Mouse (Mus musculus) neural tube, embryonic 14.5 days (tissue): Measurements from ENCODE around the gene Mms19. TPM values are rescaled to one million over a fixed set of nuclear protein-coding genes. Genes with fewer than 3 reads are reported as not detected.
A peak's percentile ranks its signal among the peaks of the same experiment; 100 is the strongest.

Source experiments
- ATAC-seq: fragments of 200-750 bp; cut with Nextera tagmentation; 2 replicates; pipeline ENCODE4 v1.8.0; 2017; ENCODE audit warnings: low read depth, mild to moderate bottlenecking, moderate TSS enrichment, moderate library complexity
- H3K27ac ChIP-seq: fragments of 300-500 bp; sonication (generic); 2 replicates; pipeline ENCODE4 v1.5.1; 2014; ENCODE audit warnings: low read depth, mild to moderate bottlenecking, control low read depth, low read length, moderate library complexity, mixed read lengths
- H3K27me3 ChIP-seq: fragments of 300-500 bp; sonication (generic); 2 replicates; pipeline ENCODE4 v1.6.1; 2014; ENCODE audit warnings: low read length; ENCODE audit not compliant: control insufficient read depth, insufficient read depth
- H3K36me3 ChIP-seq: fragments of 300-500 bp; sonication (generic); 2 replicates; pipeline ENCODE4 v1.6.1; 2014; ENCODE audit warnings: low read length, mixed read lengths; ENCODE audit not compliant: control insufficient read depth, insufficient read depth
- H3K4me1 ChIP-seq: fragments of 300-500 bp; sonication (generic); 2 replicates; pipeline ENCODE4 v1.6.1; 2014; ENCODE audit warnings: low read length; ENCODE audit not compliant: control insufficient read depth, insufficient read depth
- H3K4me2 ChIP-seq: fragments of 300-500 bp; sonication (generic); 2 replicates; pipeline ENCODE4 v1.6.1; 2014; ENCODE audit warnings: mild to moderate bottlenecking, low read depth, low read length, control low read depth
- H3K4me3 ChIP-seq: fragments of 300-500 bp; sonication (generic); 2 replicates; pipeline ENCODE4 v1.5.1; 2014; ENCODE audit warnings: low read depth, low read length, control low read depth, mixed read lengths
- H3K9ac ChIP-seq: fragments of 300-500 bp; sonication (generic); replicated peaks from 2 replicates; pipeline ENCODE4 v1.6.1; 2014; ENCODE audit warnings: low read depth, mild to moderate bottlenecking, control low read depth, low read length, mixed read lengths
- H3K9me3 ChIP-seq: fragments of 300-500 bp; sonication (generic); 2 replicates; pipeline ENCODE4 v1.6.1; 2016; ENCODE audit warnings: low read length; ENCODE audit not compliant: control insufficient read depth
- WGBS: fragments of 180-500 bp; shearing (Covaris S2); extraction: QIAGEN DNeasy Blood & Tissue Kit; methylation state at CpG from one replicate; pipeline ENCODE4 v1.1.7; 2014; 5-methylcytosine and 5-hydroxymethylcytosine counted together
- polyA plus RNA-seq: library from polyadenylated mRNA; unstranded; fragments of >200 nt; fragmentation: Nextera tagmentation; extraction: Ambion mirVana; gene quantifications from 2 replicates; pipeline ENCODE4 v1.2.1, GENCODE M21; 2014

The Mms19 gene
- polyA plus RNA-seq = 33.7 and 34.8 TPM in 2 replicates

DNA sequence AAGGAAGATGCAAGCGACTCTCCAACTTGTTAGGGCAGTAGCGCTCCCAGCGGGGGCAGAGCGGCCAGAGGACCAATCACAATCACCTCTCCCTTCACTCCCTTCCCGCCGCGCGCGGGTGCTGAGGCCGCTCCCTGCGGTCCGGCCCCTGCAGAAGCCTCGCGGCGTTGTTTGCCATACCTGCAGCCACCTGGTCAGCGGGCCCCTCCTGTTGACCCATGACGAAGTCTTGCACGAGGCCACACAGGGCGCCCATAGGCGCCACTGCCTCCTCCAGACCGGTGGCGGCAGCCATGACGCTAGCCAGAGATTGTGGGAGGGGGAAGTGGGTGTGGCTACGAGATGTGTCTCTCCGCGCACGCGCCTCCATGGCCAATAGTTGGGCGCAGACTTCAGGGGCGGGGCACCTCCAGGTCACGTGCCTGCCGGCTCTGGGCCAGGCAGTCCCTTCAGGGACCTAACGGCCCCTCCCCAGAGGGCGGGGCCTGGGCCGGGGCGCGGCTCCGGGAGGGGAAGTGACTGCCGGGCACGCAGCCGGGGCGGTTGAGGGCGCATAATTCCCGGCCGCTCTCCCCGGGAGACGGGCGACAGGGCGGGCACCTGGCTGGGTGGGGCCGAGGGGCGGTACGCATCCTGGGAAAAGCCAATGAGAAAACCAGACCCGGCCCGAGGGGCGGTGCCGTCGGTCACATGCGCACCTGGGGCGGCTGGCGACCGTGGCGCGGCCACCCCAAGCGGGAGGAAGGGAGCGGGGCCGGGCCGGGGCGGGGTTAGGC lies at the start of gene Mms19:
TSS of gene Mms19 (minus strand) at position 339 of the 776 bp plus-strand sequence.
- under 1% methylated on average over 65 of the region's 68 CpGs for WGBS
- H3K4me3 ChIP-seq = peak within 1 kb of the TSS; percentile 87
- H3K9me3 ChIP-seq = no peaks in the 10 kb centered on the region
- H3K27me3 ChIP-seq = peaks cover 4% of the 10 kb centered on the region; the same call in 1 of the 2 replicates
- no peaks in the 10 kb centered on the region for H3K36me3 ChIP-seq
- peak; percentile 95 for ATAC-seq
- H3K27ac ChIP-seq = peak within 1 kb of the TSS; percentile 84
- peak within 1 kb of the TSS; percentile 74 for H3K9ac ChIP-seq
- peaks cover 8% of the 10 kb centered on the region for H3K4me1 ChIP-seq
- H3K4me2 ChIP-seq = peak within 1 kb of the TSS; percentile 99

DNA sequence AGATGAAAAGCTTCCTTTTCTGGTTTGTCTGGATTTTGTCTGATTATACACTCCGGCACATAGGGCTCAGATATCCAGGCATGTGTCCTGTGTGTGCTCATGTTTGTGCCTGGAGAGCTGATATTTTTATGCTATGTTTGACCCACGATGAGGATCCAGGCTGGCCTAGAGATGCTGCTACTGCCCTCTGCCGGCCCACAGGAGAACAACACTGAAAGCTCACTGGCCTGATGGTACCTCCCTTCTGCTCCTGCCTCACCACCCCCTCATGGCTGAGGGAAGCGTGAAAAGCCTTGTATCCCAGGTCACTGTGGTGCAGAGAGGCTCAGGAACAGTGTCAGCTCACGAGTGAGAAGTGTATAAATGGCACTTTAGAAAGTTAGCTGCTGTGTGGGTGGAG lies 45.2 kb upstream of the Mms19 start:
- H3K9me3 ChIP-seq = no peaks in the 10 kb centered on the region
- H3K9ac ChIP-seq = no peak overlapping the region
- no peak overlapping the region for H3K27ac ChIP-seq
- no peaks in the 10 kb centered on the region for H3K27me3 ChIP-seq
- peak; percentile 81; the same call in 1 of the 2 replicates for ATAC-seq
- H3K4me3 ChIP-seq = no peak overlapping the region
- H3K4me1 ChIP-seq = no peaks in the 10 kb centered on the region
- no peaks in the 10 kb centered on the region for H3K36me3 ChIP-seq
- WGBS = 12% methylated on average over 5 of the region's 5 CpGs
- no peak overlapping the region for H3K4me2 ChIP-seq

DNA sequence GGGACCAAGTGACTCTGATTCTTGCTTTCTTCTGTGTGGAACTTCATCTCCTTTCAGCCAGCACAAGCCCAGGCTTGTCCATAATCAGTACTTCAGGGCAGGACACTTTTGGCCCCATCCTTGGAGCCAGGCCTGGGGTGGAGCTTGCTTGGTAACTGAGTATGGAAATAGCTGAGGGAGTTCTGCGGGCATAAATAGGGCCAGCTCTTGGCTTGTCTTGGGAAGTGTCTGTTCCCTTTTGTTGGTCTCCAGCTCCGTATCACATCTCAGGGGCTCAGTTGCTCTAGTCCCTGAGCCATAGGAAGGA lies 41.5 kb upstream of the Mms19 start:
- Histone ChIP-seq H3K9ac (no peak overlapping the region), H3K9me3 (no peaks in the 10 kb centered on the region), H3K4me1 (no peaks in the 10 kb centered on the region), H3K4me3 (no peak overlapping the region), H3K27ac (no peak overlapping the region), H3K4me2 (no peak overlapping the region), H3K36me3 (no peaks in the 10 kb centered on the region), H3K27me3 (no peaks in the 10 kb centered on the region)
- 91% methylated on average over 2 of the region's 2 CpGs for WGBS
- no peak for ATAC-seq

DNA sequence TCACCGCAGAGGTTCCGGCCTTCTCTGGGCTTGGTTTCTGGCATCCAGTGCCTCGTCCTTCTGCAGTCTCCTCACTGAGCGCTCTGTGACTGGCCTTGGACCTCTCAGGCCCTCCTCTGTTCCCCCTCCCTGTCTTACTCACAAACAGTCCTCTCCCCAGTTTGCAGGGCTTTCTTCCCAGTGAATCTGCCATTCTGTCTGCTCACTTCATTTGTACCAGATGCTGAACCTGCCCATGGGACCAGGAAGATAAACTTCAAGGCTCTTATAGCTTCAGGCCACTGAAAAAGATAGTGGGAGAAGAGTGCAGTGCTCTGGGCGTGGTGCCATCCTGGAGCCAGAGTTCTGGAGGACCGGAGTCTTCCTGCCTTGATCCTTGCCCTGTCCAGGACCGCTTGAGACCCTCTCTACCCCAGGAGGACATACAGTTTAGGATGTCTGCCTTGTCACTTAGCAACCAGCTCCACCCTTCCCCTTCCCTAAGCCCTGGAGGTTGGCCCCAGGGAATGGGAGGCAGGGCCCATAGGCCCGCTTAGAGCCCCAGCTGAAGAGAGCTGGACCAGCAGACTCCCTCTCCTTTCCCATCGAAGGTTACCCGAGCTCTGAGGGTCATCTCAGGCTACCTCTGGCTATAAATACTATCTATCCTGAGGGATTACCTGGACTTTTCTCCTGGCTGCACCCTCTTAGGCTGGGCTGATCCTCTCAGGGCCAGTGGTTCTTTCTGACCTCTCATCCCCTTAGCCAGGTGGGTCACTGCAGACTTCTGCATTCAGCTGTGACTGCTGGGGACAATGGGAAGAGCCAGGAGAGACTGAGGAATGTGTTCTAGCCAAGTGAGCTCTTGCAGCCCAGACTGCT lies 41.0 kb upstream of the Mms19 start:
- H3K4me3 ChIP-seq = no peak overlapping the region
- H3K9me3 ChIP-seq = no peaks in the 10 kb centered on the region
- 0 out of 2 replicates have a peak, but pooled peaks cover 2% of the 10 kb centered on the region for H3K4me1 ChIP-seq
- H3K9ac ChIP-seq = no peak overlapping the region
- 68% methylated on average over 10 of the region's 10 CpGs for WGBS
- H3K27me3 ChIP-seq = no peaks in the 10 kb centered on the region
- no peak overlapping the region for H3K4me2 ChIP-seq
- ATAC-seq = no peak
- H3K27ac ChIP-seq = no peak overlapping the region
- no peaks in the 10 kb centered on the region for H3K36me3 ChIP-seq

DNA sequence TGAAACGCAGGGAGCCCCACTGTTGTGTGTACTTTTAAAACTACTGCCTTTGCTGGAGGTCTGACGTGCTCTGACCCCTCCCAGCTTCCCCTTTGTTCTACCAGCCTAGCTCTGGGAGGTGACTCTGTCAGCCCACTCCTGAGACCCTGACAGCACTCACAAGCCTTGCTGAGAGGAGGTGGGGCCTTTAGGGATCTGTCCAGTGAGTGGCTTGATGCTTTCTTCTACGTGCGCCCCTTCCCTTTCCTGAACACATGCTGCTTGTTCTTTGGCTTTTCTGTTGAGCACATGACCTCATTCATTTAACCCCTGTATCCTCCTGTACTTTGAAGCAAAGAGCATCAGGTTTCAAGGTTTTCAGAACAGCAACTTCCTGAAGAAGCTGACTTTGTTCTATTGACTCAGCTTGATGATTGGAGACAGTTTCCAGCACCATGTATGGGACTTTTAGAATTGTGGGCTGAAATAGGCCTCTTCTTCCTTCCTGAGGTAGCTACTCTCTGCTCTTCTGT lies 38.1 kb upstream of the Mms19 start:
- ATAC-seq = no peak
- Histone ChIP-seq H3K4me1 (0 out of 2 replicates have a peak, but pooled peaks cover 2% of the 10 kb centered on the region), H3K9me3 (no peaks in the 10 kb centered on the region), H3K4me2 (no peak overlapping the region), H3K27ac (no peak overlapping the region), H3K4me3 (no peak overlapping the region), H3K9ac (no peak overlapping the region), H3K27me3 (no peaks in the 10 kb centered on the region), H3K36me3 (no peaks in the 10 kb centered on the region)
- 62% methylated on average over 4 of the region's 4 CpGs for WGBS

DNA sequence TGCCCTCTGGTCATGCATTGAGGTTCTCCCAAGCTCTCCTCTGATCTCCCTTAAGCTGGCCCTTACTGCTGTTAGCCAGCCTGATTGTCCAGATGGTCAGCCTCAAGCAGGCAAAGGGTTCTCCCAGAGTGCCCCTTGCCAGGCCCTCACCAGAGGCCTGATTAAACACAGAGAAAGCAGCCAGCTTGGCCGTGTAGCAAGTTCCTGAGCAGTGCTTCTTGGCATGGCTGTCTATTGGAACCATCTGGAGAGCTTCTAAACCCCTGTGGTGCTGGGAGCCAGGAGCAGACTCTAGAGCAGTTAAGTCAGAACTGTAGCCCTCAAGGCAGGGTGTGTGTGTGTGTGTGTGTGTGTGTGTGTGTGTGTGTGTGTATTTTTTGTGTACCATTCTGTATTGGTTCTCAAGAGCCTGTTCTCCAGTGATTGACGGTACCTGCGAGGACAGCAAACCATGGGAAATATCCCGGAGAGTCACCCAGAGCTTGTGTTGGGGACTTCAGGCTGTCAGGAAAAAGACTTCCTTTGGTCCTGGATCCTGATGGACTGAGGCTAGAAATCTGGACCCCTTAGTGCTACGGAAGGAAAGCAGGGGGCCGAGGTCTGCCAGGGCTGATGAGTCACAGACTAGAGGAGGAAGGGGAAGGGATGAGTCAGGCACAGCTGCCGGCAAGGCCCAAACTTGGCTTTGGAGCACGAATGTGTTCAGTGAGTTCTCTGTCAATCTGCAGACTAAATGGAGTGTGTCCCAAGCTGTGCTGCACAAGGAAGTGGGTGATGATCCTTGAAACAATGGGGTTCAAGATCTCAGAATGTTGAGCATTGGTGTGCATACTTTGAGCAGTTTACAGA lies 36.7 kb upstream of the Mms19 start:
- 73% methylated on average over 8 of the region's 8 CpGs for WGBS
- Histone ChIP-seq H3K36me3 (no peaks in the 10 kb centered on the region), H3K4me1 (0 out of 2 replicates have a peak, but pooled peaks cover 2% of the 10 kb centered on the region), H3K4me2 (no peak overlapping the region), H3K27ac (no peak overlapping the region), H3K9me3 (no peaks in the 10 kb centered on the region), H3K27me3 (no peaks in the 10 kb centered on the region), H3K4me3 (no peak overlapping the region), H3K9ac (no peak overlapping the region)
- no peak for ATAC-seq

DNA sequence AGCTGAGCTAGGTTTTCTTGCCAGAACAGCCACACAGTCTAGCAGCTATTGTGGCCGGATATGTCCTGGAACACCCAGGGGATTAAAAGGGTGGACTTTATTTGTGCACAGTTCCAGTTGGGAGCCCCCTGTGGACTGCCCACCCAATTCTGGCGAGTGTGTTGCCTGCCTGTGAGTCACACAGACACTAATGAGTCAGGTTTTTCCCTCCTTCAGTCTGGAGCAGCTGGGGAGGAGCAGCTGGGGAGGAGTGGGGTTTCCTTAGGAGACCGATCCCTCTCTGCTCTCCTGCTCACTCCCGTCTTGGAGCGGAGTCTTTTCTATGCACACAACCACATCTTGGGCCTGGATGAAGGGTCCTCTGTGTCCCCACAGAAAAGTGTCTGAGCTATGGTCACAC lies 35.9 kb upstream of the Mms19 start:
- H3K36me3 ChIP-seq = no peaks in the 10 kb centered on the region
- no peak overlapping the region for H3K4me3 ChIP-seq
- no peak overlapping the region for H3K9ac ChIP-seq
- 65% methylated on average over 5 of the region's 5 CpGs for WGBS
- no peaks in the 10 kb centered on the region for H3K9me3 ChIP-seq
- H3K4me2 ChIP-seq = no peak overlapping the region
- no peak overlapping the region for H3K27ac ChIP-seq
- no peak for ATAC-seq
- 0 out of 2 replicates have a peak, but pooled peaks cover 2% of the 10 kb centered on the region for H3K4me1 ChIP-seq
- H3K27me3 ChIP-seq = no peaks in the 10 kb centered on the region

DNA sequence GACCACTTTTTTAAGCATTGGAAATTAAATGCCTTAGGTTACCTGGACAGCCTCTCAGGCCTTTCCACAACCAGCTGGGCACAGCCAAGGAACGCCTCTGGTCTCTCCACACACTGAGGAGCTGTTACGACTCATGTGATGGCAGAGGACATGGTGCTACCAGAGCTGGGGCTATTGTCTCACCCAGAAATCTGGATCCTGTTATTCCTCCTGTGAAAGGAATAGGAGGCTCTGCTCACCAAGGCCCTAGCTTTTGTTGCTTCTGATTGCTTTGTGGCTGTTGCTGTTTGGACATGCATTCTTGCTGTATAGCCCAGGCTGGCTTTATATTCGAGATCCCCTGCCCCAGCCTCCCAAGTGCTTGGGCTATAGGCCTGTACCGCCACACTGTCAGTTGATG lies 35.3 kb upstream of the Mms19 start:
- Histone ChIP-seq H3K36me3 (no peaks in the 10 kb centered on the region), H3K27ac (no peak overlapping the region), H3K9ac (no peak overlapping the region), H3K4me1 (0 out of 2 replicates have a peak, but pooled peaks cover 2% of the 10 kb centered on the region), H3K4me2 (no peak overlapping the region), H3K9me3 (no peaks in the 10 kb centered on the region), H3K27me3 (no peaks in the 10 kb centered on the region), H3K4me3 (no peak overlapping the region)
- 65% methylated on average over 4 of the region's 4 CpGs for WGBS
- no peak for ATAC-seq
